Mouse (Mus musculus) cerebellum, adult (tissue): ENCODE data around the gene Esrra.
A peak's percentile ranks its signal among the peaks of the same experiment; 100 is the strongest.

Source experiments
- ATAC-seq: cut with Nextera tagmentation; 2 replicates; pipeline ENCODE4 v1.9.2; 2017; ENCODE audit warnings: mild to moderate bottlenecking, moderate library complexity, mixed read lengths; ENCODE audit not compliant: insufficient number of reproducible peaks, low FRiP score, low TSS enrichment

The Esrra gene

DNA sequence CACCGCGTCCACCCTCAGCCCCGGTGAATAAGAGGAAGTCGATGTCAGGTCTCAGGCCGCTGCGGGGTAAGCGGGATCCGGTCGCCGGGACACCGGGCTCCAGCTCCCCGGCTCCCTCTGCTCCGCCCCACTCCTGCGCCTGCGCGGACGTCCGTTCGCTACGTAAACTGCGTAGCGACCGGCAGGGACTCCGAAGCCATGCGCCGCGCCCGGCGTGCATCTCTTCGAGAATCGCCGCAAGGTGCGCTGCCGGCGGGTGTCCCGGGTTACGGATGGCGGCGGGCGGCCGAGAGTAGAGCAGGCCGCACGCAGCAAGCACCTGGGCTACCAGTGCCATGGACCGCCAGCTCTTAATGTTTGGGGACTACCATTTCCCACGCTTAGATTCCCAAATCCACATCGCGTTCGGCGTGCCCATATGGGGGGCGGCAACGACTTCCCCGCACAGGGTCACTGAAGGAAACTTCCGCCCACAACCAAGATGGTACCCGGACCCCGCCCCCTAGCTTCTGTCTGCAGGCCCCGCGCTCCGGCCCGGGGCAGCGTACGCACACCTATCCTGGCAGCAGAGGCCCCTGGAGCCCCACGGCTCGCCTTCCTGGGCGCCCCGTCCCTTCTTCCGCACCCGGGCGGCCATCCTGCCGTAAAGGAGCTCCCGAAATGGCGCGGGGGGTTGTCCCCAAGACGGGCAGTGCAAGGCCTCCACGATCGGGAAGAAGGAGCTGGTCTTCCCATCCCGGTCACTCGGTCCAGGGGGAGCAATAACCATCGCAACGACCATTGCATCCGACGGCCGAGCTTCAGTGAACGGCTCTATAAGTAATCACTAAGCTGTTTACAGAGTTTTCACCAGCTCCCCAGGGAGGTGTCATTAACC, 20.0 kb upstream of the Esrra start, which contains the start of gene Bad:
Gene Bad (plus strand): TSS at position 490 of the 877 bp plus-strand sequence.
- peak; percentile 70 for ATAC-seq

GRCm38 (mm10) chr19:6940396-6941351, 19.1 kb upstream of the Esrra start:
- 0 out of 2 replicates have a peak, but pooled peaks have one; percentile 8 for ATAC-seq

GRCm38 (mm10) chr19:6939106-6940002, 17.7 kb upstream of the Esrra start:
- no peak for ATAC-seq

GRCm38 (mm10) chr19:6937541-6938465, 16.2 kb upstream of the Esrra start:
- ATAC-seq = no peak

- ATAC-seq = no peak
Observed at GRCm38 (mm10) chr19:6936299-6936698, 14.7 kb upstream of the Esrra start.

DNA sequence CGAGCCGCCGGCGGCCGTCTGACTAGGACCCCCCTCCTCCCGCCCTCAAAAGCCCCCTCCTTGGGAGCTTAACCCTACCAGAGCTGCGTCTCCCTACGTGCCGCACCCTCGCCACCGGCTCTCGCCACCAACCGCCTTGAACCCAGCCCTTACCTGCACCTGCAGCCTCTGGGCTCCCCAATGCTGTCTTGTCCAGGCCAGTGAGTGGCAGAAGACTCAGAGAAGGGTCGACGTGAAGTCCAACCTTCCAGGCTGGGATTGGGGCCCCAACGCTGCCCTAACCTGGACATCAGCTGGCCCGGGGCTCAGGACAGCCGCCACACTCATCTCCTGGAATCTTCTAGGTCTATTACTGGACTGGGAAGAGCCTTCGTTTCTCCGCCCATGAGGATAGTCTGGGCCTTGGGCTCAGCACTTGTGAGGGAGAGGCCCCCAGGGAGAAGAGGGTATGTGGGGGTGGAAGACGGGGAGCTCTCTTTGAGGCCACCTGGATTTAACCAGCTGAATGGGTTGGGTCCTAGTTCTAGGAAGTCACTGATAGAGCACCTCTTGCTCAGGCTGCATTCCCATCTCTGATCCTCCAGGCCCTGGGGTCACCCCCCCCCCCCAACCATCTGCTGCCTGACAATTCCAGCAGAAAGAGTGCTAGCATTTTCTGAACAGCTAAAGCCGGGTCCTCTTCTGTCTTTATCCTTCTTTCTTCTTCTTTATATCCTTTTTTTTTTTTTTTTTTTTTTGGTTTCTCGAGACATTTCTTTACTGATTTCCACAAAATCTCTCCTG, 12.8 kb upstream of the Esrra start, which contains the start of gene Kcnk4:
Gene Kcnk4 (minus strand): TSS at position 321 of the 783 bp plus-strand sequence.
- ATAC-seq = no peak

DNA sequence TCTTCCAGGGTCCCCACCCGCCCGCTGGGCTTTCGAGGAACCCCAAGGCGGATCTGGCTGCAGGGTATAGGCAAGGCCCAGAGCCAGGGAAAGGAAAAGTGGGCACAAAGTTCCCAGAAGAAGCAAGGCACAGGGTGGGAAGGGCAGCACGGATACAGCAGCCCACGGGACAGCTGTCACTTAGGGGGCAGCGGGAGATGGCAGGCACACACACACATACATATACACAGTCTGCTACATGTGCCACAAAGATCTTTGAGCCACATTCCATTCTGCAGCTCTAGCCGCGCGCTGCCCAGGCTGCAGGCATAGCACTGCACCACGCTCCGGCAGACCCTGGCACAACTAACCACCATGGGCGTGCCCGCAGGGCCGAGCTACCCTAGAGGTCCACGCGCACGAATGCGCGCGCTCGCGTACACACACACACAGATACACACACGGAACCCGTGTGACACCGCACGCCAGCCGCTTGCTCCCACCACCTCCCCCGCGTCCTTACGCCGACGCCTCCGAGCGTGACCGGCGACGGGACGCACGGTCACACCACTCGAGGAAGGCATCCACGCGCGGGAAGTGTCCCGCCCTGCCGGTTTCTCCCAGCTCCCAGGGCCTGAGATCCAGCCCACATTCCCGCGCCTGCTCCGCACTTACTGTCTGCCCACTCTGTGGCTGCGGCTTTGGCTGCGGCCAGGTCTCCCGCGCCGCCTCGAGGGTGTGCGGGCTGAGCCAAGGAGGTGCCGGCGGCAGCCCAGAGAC, 12.0 kb upstream of the Esrra start:
- ATAC-seq = peak; percentile 37; the same call in 1 of the 2 replicates

GRCm38 (mm10) chr19:6933102-6933435, 11.5 kb upstream of the Esrra start:
- no peak for ATAC-seq

DNA sequence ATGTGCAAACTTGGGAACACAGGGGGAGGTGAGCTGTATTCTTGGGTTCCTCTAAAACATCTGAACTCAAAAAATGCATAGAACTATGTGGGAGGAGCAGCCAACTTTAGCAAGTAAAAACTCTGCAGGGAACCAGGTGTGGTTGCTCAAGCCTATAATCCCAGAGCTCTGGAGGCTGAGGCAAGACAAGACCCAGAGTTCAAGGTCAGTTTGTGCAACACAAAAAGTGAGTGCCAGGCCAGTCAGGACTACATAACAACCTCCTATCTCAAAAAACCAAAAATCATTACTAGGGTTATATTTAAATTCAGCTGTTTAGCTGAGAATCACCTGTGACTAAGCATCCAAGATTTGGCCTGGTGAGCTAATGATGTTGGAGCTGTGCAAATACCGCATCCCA, 10.4 kb upstream of the Esrra start:
- ATAC-seq = no peak

GRCm38 (mm10) chr19:6931002-6931401, 9.4 kb upstream of the Esrra start:
- ATAC-seq = no peak

DNA sequence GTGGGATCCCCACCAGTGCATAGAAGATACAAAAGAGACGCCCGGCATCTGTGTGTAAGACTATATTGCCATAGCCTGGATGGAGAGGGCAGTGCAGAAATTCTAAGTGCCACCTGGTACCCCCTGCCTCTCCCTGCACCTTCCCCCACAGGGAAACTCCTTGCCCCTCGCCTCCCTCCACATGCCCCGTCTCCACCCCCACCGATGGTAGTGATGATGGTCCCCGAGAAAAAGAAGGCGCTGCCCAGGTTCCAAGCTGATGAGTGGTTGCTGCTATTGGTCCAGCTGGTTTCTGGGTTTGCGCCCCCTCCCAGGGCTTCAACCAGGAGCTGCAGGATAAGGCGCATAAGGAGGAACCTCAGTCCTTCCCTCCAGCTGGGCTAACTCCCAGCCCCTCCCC, 6.5 kb upstream of the Esrra start:
- ATAC-seq = no peak

- no peak for ATAC-seq
Observed at GRCm38 (mm10) chr19:6926559-6927255, 5.1 kb upstream of the Esrra start.

DNA sequence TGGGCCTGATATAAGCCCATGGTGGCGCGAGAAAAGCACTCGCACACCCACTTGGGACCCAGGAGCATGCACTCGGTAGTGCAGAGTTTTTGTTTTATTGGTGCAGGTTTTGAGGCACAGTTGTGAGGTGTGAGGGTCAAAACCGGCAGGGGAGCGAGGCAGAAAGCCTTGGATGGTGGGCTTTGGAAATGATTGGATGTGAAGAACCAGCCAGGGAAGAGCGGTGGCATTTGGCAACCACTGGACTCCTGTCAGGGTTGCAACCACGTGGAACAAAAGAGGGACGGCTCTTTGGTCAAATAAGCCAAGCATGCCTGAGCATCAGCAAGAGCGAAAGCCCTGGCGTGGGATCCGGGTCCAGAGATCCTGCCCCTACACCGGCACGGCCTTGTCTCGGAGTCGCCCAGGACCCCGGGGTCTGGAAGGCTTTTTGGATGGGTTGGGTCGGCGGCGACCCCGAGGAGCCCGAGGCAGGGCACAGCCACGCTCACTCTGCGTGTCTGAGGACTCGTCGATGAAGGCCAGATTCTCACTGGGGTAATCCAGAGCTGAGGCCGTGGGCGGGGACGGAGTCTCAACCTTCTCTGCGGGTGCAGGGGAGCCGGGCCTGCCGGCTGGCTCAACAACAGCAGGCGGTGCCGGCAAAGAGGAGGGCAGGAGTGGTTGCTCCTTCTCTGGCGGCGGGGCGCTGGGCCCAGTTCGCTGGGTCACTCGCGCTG, 4.2 kb upstream of the Esrra start:
- no peak for ATAC-seq

DNA sequence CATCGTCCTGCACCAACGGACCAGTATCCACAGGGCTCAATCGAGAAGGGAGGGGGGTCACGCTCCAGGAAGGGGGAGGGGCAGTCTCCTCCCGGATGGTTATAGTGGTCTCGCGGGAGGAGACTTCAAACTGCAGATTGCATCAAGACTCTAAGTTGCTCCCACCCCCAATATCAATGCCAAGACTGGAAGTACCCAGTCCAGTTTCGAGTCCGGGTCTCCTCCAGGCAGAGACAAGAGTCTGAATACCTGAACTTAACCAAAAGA, 3.6 kb upstream of the Esrra start, which contains the start of gene Catsperz:
Gene Catsperz (minus strand): TSS at position 74 of the 267 bp plus-strand sequence.
- ATAC-seq = no peak

DNA sequence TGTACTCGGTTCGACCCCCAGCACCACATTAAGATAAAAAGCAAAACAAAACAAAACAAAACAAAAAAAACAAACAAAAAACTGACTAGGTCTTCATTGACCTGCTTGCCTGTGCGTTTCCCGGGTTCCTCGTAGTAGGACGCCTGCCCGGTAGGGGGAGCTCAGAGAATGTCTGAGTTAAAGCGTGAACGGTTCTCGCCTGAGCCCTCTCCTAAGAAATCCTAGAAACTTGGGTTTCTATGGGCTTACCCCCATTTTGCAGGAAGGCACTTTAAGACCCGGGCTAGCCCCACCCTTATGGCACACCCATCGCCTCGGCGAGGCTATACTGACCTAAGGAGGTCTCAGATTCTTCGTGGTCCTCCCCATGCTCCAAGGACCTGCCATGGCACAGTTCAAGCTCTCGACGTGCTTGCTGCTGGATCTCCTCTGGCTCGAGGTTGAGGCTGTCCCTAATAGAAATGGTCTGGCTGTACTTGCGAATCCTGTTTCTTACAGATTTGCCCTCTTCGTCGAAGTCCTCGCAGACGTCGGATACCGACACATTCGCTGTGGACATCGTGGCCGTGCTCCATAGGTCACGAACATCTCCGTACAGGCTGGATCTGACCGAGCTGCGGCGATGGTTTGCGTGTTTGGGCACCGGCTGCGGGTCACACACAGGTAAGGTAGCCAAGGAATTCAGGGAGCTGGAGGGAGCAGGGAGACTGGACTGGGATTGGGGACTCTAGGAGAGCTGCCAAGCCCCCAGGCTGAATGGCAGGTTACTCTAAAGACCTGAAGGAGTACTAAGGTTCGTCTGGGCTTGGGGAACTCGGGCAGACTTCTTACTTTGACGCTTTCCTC, 3.1 kb upstream of the Esrra start:
- ATAC-seq = no peak
